Mouse (Mus musculus) left cerebral cortex, adult 8-10 months (tissue): ENCODE results near the gene Rab30. TPM values are rescaled to one million over a fixed set of nuclear protein-coding genes. Genes with fewer than 3 reads are reported as not detected.
"Not testable (repeated sequence)": the region's sequence is repeated elsewhere in the genome, so short reads cannot be mapped to it uniquely, and the experiment has no call there.

Experiments
- DNase-seq, 2 experiments: peaks; one replicate each; pipeline ENCODE4 v3.0.0; 2022; ENCODE audit warnings: low spot score in 2 of 2
- total RNA-seq, 4 experiments: library from RNA; stranded (reverse); gene quantifications; 2 replicates each; pipeline ENCODE4 v1.2.4; 2022

Rab30 gene
- 10 to 100 TPM; 42.1 to 51.0 (median 47.8) TPM for total RNA-seq

DNA sequence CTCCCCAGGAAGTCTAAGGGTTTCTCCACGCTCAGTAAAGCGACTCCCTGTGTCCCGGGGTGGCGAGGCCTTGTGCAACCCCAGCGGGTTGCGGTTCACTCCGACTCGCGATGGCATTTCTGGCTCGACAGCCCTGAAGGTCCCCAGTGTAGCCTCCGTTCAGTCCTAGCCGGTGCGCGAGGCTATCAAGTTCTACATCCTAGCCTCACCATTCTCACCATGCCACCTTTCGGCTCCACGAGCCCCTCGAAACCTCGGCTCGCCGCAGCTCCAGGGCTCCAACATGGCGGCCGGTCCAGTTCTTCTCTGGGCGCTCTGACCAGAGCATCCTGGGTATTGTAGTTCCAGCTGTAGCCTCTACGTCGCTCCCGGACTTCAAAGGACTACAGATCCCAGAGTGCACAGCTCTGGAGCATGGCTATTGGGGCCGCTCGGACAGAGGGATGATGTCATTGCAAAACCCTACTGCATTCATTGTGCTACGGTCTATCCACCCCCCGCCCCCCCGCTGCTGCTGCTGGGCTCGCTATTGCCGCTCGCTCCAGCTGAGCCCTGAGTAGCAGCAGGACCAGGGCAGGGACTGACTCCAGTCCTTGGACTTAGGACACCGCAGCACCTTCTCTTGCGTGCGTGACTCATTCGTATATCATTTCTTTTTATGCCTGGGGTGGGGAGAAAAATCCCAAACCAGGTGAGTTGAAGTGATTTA is at the start of gene Rab30:
Gene Rab30 (plus strand): TSS at position 452 of the 709 bp plus-strand sequence.
- peak; percentile 75 to 98 for DNase-seq

- no peak for DNase-seq
Observed at GRCm38 (mm10) chr7:92696395-92696794, 45.0 kb upstream of the Rab30 start.

DNA sequence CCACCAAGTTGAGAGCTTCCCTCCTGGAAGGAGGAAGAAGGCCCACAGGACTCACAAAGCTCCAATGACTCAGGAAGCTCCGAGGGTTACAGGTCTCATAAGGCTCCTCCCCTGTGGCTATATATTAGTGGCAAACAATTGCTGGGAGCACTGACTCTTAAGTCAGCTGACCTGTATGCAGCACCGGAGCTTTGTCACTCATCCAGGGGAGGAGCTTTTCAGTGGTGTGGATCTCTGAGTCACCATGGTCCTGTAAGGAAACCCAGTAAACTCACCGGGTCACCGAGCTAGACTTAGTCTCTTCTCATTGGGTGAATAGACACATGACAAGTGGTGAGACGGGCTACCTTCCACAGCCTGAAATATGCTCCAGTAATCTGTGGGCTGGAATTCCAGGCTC is 42.6 kb upstream of the Rab30 start:
- no peak for DNase-seq

GRCm38 (mm10) chr7:92703661-92704060 is 37.7 kb upstream of the Rab30 start:
- no peak for DNase-seq

DNA sequence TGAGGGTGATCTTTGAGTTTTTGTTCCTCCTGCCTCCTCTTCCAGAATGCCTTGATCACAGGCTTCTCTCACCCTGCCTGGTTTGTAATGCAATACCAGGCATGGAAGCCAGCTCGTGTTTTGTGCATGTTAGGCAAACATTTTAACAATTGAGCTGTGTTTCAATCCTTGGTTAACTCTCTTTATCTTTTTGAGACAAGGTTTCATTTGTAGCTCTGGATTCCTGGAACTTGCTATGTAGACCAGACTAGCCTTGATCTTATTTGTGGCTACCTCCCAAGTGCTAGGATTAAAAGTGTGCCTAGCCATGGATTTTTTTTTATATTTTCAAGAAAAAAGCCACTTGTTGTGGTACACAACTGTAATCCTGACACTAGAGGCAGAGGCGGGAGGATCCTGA is 35.9 kb upstream of the Rab30 start:
- DNase-seq, result no peak

DNA sequence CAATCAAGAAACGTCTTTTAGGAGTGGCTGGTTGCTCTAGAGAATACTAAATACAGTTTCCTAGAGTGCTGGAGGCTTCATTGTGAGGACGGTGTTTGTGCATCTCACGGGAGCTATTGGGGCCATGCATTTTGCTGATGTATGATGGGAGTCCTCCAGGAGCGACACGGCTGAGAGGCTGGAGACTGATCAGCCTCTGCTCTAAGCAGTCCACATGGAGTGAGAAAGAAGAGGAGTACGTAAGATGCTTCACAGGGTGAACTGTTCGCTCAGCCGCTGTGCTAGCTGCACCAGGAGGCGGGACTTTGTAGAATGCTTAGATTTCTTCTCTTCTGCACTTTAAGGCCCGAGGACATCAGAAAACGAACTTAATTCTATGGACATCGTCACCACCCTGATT is 34.7 kb upstream of the Rab30 start:
- DNase-seq, result no peak

GRCm38 (mm10) chr7:92709573-92709972 is 31.8 kb upstream of the Rab30 start:
- DNase-seq, result no peak

- no peak for DNase-seq
Observed at GRCm38 (mm10) chr7:92711593-92711992, 29.8 kb upstream of the Rab30 start.

GRCm38 (mm10) chr7:92715055-92715454 is 26.3 kb upstream of the Rab30 start:
- DNase-seq, result no peak

- no peak for DNase-seq
Observed at GRCm38 (mm10) chr7:92720156-92720905, 21.1 kb upstream of the Rab30 start.

DNA sequence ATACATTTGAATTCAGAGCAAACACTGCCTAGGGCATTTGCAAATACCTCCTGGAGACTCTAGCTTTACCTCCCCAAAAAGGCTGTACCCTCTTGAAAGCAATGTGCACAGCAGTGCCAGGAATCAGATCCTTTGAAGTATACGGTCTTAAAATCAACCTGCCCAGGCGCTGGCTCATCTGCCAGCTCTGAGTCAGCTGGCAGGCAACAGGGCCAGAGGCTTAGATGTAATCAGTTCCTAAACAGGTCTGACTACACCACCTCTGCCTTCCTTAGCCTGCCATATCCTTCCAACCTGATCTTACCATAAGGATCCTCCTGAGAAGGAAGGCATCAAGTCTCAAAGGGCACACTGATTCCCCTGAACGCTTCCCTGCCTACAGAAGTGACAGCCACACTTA is 17.7 kb upstream of the Rab30 start:
- no peak for DNase-seq

DNA sequence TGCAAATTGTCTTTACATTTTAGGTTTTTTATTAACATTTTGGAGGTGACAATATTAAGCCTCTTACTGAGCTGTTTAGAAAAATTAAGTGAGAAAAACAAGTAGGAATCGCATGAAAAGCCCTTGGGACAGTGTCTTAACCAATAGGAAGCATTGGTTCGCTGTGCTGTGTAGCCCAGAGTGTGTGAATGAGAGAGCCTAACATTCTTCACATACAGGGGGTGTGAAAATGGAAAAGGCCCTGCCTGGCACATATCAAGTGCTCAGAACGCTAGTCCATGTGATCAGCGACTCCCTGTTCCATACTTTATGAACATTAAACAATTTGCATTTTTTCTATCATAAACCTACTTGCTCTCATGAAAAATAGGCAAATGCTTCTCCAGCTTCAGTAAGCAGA is 17.1 kb upstream of the Rab30 start:
- DNase-seq, result no peak

GRCm38 (mm10) chr7:92729583-92729982 is 11.8 kb upstream of the Rab30 start:
- not testable (repeated sequence) for DNase-seq

GRCm38 (mm10) chr7:92730465-92730864 is 10.9 kb upstream of the Rab30 start:
- DNase-seq, result no peak

DNA sequence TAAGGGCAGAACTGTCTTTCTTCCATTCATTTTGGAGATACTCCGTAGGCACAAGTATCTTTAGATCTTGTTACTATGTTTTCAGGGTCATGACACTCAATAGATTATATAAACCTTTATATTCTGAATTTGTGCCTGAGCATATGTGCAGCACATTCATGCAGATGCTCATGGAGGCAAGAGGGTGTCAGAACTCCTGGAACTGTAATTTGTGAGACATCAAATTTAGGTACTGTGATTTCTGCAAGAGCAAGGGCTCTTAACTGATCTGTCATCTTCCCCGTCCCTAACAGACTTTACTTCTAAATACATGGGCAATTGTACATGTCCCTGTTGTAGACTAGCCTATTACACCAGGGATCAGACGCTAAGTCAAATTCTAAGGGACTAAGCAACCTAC is 10.4 kb upstream of the Rab30 start:
- no peak for DNase-seq

- DNase-seq, result no peak
Observed at GRCm38 (mm10) chr7:92732136-92732535, 9.3 kb upstream of the Rab30 start.

DNA sequence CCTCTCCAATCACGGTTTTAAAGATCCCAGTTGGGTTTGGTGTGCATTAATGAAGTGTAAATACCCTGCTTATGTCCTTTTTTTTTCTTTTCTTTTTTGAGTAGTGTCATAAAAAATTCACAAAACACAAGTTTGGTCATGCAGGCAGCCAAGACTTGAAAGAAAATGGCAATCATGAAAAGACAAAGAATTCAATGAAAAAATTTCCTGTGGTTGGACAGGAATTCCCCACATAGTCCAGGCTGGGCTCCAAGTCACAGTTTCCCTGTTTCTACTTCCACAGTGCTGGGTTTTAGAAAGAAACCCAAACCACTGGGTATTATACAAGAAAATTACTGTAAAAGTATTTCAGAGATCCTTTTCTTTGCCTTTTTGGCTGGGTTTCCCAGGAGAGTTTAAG is 3.8 kb upstream of the Rab30 start:
- DNase-seq, result no peak

- no peak for DNase-seq
Observed at GRCm38 (mm10) chr7:92739956-92740355, 1.4 kb upstream of the Rab30 start.

DNA sequence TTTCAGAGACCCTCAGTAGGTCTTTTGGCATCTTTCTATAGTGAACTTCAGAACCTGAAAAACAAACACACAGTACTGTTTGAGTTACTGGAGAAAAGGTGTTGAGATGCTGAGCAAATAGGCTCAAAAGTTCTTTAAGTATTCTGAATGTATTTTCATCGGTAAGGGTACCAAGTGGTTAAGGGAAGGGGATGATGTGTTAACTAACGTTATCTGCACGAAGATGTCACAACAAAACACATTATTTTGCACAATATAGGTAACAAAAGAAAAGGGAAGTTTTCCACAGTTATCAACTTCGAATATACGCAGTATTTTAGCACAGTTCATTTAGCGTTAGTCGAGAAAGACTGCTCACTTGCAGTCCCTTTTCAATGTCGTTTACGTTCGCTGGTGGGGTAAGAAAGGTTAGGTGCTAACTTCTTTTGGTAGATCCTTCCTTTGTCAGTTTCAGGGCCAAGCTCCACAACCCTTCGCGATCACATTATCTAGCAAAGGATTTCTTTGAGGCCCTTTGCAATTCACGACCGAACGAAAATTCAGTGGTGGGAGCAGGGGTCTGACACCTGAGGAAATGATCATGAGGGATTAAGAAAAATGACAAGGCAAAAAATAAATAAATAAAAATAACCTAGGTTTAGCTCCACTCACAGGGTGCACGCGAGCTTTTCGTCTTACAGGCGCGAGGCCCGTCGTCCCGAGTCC is 840 bp upstream of the Rab30 start:
- no peak for DNase-seq

DNA sequence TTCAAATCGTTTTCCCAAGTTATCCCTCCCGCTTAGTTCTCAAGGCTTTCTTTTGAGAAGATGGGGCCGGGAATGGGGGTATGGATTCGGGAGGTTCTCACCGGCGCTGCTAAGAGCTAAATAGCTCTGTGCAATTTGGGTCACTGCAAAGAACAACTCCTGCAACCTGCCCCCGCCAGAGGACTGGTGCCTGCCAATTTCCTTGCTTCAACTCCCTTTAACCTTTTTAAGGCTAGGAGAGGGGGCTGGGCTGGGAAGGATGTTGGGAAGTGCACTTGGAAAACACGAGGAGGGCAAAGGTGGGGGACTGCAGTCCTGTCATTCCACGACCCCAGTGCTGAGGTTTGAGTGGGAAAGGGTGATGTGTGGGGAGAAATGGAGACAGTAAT is 452 bp downstream of the Rab30 start:
- peak in 1 of 2 experiments; percentile 41 for DNase-seq

DNA sequence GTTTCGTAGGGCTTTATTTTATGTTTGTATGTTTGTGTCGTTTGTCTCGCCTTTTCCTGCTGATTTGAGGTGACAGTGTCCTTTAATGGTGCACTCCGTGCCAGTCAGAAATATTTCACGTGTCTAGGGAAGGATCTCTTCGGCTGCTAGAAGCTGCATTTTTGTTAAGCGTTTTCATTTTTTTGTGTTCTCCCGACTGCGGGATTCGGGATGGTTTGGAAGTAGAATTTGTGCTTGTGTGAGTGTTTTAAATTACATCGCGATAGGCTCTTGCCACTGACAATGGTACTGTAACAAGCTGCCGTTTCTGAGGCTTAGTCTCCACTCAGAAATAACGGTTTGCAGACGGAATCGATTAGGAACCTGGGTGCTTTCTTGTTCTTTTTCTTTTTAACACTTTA is 938 bp downstream of the Rab30 start:
- DNase-seq, result no peak

DNA sequence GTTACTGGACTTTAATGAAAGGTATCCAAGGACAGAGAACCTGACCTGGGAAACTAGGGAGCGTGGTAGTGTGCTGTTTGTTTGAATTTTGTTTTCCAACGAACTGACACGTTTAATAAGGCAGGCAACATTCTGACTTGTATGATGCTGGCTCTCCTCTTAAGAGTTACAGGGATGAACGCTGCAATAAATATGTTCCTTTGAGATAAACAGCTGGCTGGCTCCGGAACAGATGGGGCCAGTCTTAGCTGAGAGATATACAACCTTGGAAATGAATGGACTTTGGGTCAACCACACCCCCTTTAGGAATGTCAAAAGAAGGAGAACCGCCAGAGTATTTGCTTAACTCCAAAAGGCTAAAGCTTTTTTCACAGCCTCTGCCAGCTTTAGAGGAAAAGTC is 1.4 kb downstream of the Rab30 start:
- DNase-seq, result no peak
